18 mouse cellular contexts compared by ENCODE assay signal in genomic region chr2:128313582-128313918, GRCm38 (mm10).
DNase-seq lines count a peak whose midpoint lies in the region; ATAC-seq and TF ChIP-seq lines count a peak whose summit lies in the region.
"Had no signal": no experiment of that assay in that cellular context is flagged by ENCODE, and none has a peak within 500 bp of the region (broad histone marks: within the 10 kb centered on the region; RNA-seq: fewer than 3 reads in every experiment).

No protein-coding gene starts in this region.

- TF ChIP-seq EP300 in heart, postnatal 0 days (IDR thresholded peaks at IDR 0.05; ENCODE audit: low read depth), result no peak

- TF ChIP-seq CTCF in heart, postnatal 0 days (IDR thresholded peaks at IDR 0.05; ENCODE audit: low read depth), result no peak

- H3K27ac ChIP-seq in forebrain, embryonic 10.5 days, result 0 out of 2 replicates have a peak overlapping the region, but pooled peaks have one; percentile 68
- H3K27ac ChIP-seq in forebrain, embryonic 15.5 days (replicated peaks), result no peak overlapping the region
- H3K27ac ChIP-seq in heart, postnatal 0 days (ENCODE audit: low read depth), result peak overlapping the region; percentile 90
- H3K27ac ChIP-seq in limb, embryonic 15.5 days, result peak overlapping the region; percentile 23; the same call in 1 of the 2 replicates
- H3K27ac ChIP-seq: hindbrain, embryonic 13.5 days; intestine, embryonic 15.5 days; left cerebral cortex, adult 2 months; liver, embryonic 14.5 days; stomach, embryonic 15.5 days had no signal

- H3K9me3 ChIP-seq in forebrain, embryonic 10.5 days, result no peaks in the 10 kb centered on the region
- no peaks in the 10 kb centered on the region for H3K9me3 ChIP-seq in forebrain, embryonic 15.5 days
- H3K9me3 ChIP-seq in heart, postnatal 0 days (replicated peaks; ENCODE audit: control insufficient read depth, low read length), result no peaks in the 10 kb centered on the region
- H3K9me3 ChIP-seq in limb, embryonic 15.5 days, result no peaks in the 10 kb centered on the region
- H3K9me3 ChIP-seq: hindbrain, embryonic 13.5 days; intestine, embryonic 15.5 days; stomach, embryonic 15.5 days had no signal

- WGBS in forebrain, embryonic 10.5 days, result 54% methylated on average over 2 of the region's 2 CpGs
- WGBS in forebrain, embryonic 15.5 days, result 65% methylated on average over 2 of the region's 2 CpGs
- WGBS in heart, postnatal 0 days, result 63% methylated on average over 2 of the region's 2 CpGs
- 40% methylated on average over 2 of the region's 2 CpGs for WGBS in limb, embryonic 15.5 days

- H3K27me3 ChIP-seq in forebrain, embryonic 10.5 days (ENCODE audit: poor library complexity, severe bottlenecking), result peaks cover 43% of the 10 kb centered on the region
- H3K27me3 ChIP-seq in forebrain, embryonic 15.5 days, result no peaks in the 10 kb centered on the region
- H3K27me3 ChIP-seq in heart, postnatal 0 days (ENCODE audit: control insufficient read depth, insufficient read depth, low read length), result no peaks in the 10 kb centered on the region
- no peaks in the 10 kb centered on the region for H3K27me3 ChIP-seq in limb, embryonic 15.5 days
- H3K27me3 ChIP-seq: hindbrain, embryonic 13.5 days; intestine, embryonic 15.5 days; stomach, embryonic 15.5 days had no signal

- no peaks in the 10 kb centered on the region for H3K36me3 ChIP-seq in forebrain, embryonic 10.5 days (replicated peaks)
- H3K36me3 ChIP-seq in forebrain, embryonic 15.5 days, result no peaks in the 10 kb centered on the region
- H3K36me3 ChIP-seq in heart, postnatal 0 days (replicated peaks; ENCODE audit: control insufficient read depth, insufficient read depth, low read length), result no peaks in the 10 kb centered on the region
- no peaks in the 10 kb centered on the region for H3K36me3 ChIP-seq in limb, embryonic 15.5 days
- H3K36me3 ChIP-seq: hindbrain, embryonic 13.5 days; intestine, embryonic 15.5 days; stomach, embryonic 15.5 days had no signal

- DNase-seq in forebrain, embryonic 10.5 days (ENCODE audit: extremely low spot score, low spot score), result no peak
- no peak for DNase-seq in heart, postnatal 0 days (ENCODE audit: low spot score)
- no peak for DNase-seq in heart, postnatal 4 days
- peak; percentile 11 for DNase-seq in ES-CJ7 (ENCODE audit: low read depth, low spot score)
- no peak for DNase-seq in lung, adult 18-20 months
- DNase-seq: cerebellum, adult 8-10 months; kidney, postnatal 14 days; lung, postnatal 10 days; midbrain, embryonic 14.5 days; spleen, adult 18-20 months had no signal

- no peak overlapping the region for H3K4me3 ChIP-seq in forebrain, embryonic 10.5 days
- no peak overlapping the region for H3K4me3 ChIP-seq in forebrain, embryonic 15.5 days
- no peak overlapping the region for H3K4me3 ChIP-seq in heart, postnatal 0 days (ENCODE audit: low read depth, low read length)
- no peak overlapping the region for H3K4me3 ChIP-seq in limb, embryonic 15.5 days
- H3K4me3 ChIP-seq: hindbrain, embryonic 13.5 days; intestine, embryonic 15.5 days; left cerebral cortex, adult 2 months; stomach, embryonic 15.5 days had no signal

- no peak for ATAC-seq in forebrain, embryonic 15.5 days (replicated peaks)
- ATAC-seq in heart, postnatal 0 days (ENCODE audit: insufficient read depth, low read depth), result no peak
- no peak for ATAC-seq in limb, embryonic 15.5 days (ENCODE audit: insufficient number of reproducible peaks, low FRiP score, low TSS enrichment, low read depth)
- ATAC-seq: forebrain, embryonic 14.5 days had no signal

- H3K4me2 ChIP-seq in forebrain, embryonic 15.5 days (replicated peaks), result no peak overlapping the region
- no peak overlapping the region for H3K4me2 ChIP-seq in heart, postnatal 0 days (ENCODE audit: low read depth, low read length)
- H3K4me2 ChIP-seq in limb, embryonic 15.5 days, result no peak overlapping the region
- H3K4me2 ChIP-seq: hindbrain, embryonic 13.5 days; intestine, embryonic 15.5 days; stomach, embryonic 15.5 days had no signal

- no peak overlapping the region for H3K9ac ChIP-seq in forebrain, embryonic 15.5 days (replicated peaks)
- H3K9ac ChIP-seq in heart, postnatal 0 days (replicated peaks; ENCODE audit: low read depth, low read length), result no peak overlapping the region
- H3K9ac ChIP-seq in limb, embryonic 15.5 days, result no peak overlapping the region
- H3K9ac ChIP-seq: hindbrain, embryonic 13.5 days; intestine, embryonic 15.5 days; liver, embryonic 14.5 days; stomach, embryonic 15.5 days had no signal

- H3K4me1 ChIP-seq in forebrain, embryonic 10.5 days, result peaks cover 39% of the 10 kb centered on the region
- H3K4me1 ChIP-seq in forebrain, embryonic 15.5 days, result peaks cover 23% of the 10 kb centered on the region
- H3K4me1 ChIP-seq in heart, postnatal 0 days (ENCODE audit: control insufficient read depth, insufficient read depth), result peaks cover 38% of the 10 kb centered on the region
- peaks cover 35% of the 10 kb centered on the region for H3K4me1 ChIP-seq in limb, embryonic 15.5 days
